Mouse (Mus musculus) MEL (cell line): ENCODE data around the gene Mgat4c. TPM values are rescaled to one million over a fixed set of nuclear protein-coding genes. Genes with fewer than 3 reads are reported as not detected.
"Not testable (repeated sequence)": the region's sequence is repeated elsewhere in the genome, so short reads cannot be mapped to it uniquely, and the experiment has no call there.

ENCODE experiments used
- DNase-seq: peaks from one replicate; pipeline ENCODE4 v3.0.0; 2011; ENCODE audit warnings: low read depth, low spot score
- H3K27ac ChIP-seq: 2 replicates; pipeline ENCODE4 v1.5.1; 2012; ENCODE audit warnings: low read depth, mild to moderate bottlenecking, control low read depth, low read length, moderate library complexity; ENCODE audit not compliant: control insufficient read depth
- H3K27me3 ChIP-seq, 2 experiments: fragments of 150-350 bp in 1 of 2; sonication (generic) in 1 of 2; 2 replicates each; pipeline ENCODE4 v1.6.1; 2012; ENCODE audit warnings: low read length in 2 of 2, mild to moderate bottlenecking in 2 of 2, improper control_type of control experiment in 1 of 2, moderate library complexity in 1 of 2; ENCODE audit not compliant: insufficient read depth in 2 of 2, control insufficient read depth in 1 of 2
- H3K36me3 ChIP-seq, 2 experiments: 2 replicates each; pipeline ENCODE4 v1.6.1; 2012 to 2014; ENCODE audit warnings: low read length in 2 of 2, improper control_type of control experiment in 1 of 2, inconsistent platforms in 1 of 2, mild to moderate bottlenecking in 1 of 2; ENCODE audit not compliant: insufficient read depth in 2 of 2, control insufficient read depth in 1 of 2
- H3K4me1 ChIP-seq, 2 experiments: fragments of 150-350 bp in 1 of 2; sonication (generic) in 1 of 2; 2 replicates each; pipeline ENCODE4 v1.6.1; 2012; ENCODE audit warnings: low read length in 2 of 2, improper control_type of control experiment in 1 of 2, mild to moderate bottlenecking in 1 of 2; ENCODE audit not compliant: insufficient read depth in 2 of 2, control insufficient read depth in 1 of 2
- H3K4me3 ChIP-seq, 2 experiments: fragments of 150-350 bp in 1 of 2; sonication (generic) in 1 of 2; 2 replicates each; pipeline ENCODE4 v1.5.1; 2012; ENCODE audit warnings: low read depth in 2 of 2, low read length in 2 of 2, mild to moderate bottlenecking in 2 of 2, moderate library complexity in 2 of 2, control low read depth in 1 of 2, improper control_type of control experiment in 1 of 2; ENCODE audit not compliant: control insufficient read depth in 1 of 2, insufficient read depth in 1 of 2
- H3K79me2 ChIP-seq: 2 replicates; pipeline ENCODE4 v1.6.1; 2012; ENCODE audit warnings: mild to moderate bottlenecking, low read length, moderate library complexity; ENCODE audit not compliant: control insufficient read depth, poor library complexity, insufficient read depth
- H3K9ac ChIP-seq: 2 replicates; pipeline ENCODE4 v1.6.1; 2012; ENCODE audit warnings: low read depth, mild to moderate bottlenecking, control low read depth, low read length, moderate library complexity; ENCODE audit not compliant: control insufficient read depth, poor library complexity, severe bottlenecking
- H3K9me3 ChIP-seq: fragments of 150-350 bp; sonication (generic); replicated peaks from 2 replicates; pipeline ENCODE4 v1.6.1; 2012; ENCODE audit warnings: mild to moderate bottlenecking, low read length, improper control_type of control experiment, moderate library complexity; ENCODE audit not compliant: insufficient read depth
- CTCF ChIP-seq, 3 experiments: IDR thresholded peaks in 2 of 3; conservative IDR thresholded peaks in 1 of 3; 2 replicates each; pipeline ENCODE4 v1.5.1; 2011 to 2012; ENCODE audit warnings: low read length in 3 of 3, low read depth in 2 of 3, mild to moderate bottlenecking in 2 of 3, improper control_type of control experiment in 1 of 3, inconsistent platforms in 1 of 3, mixed read lengths in 1 of 3, moderate library complexity in 1 of 3; ENCODE audit not compliant: control insufficient read depth in 1 of 3, insufficient read depth in 1 of 3, poor library complexity in 1 of 3, severe bottlenecking in 1 of 3
- NRF1 ChIP-seq: IDR thresholded peaks from 2 replicates; pipeline ENCODE4 v1.6.1; 2014; ENCODE audit warnings: low read depth, mild to moderate bottlenecking, inconsistent platforms, low read length, improper control_type of control experiment, moderate library complexity; ENCODE audit not compliant: poor library complexity, insufficient read depth, severe bottlenecking
- polyA plus RNA-seq, 2 experiments: library from polyadenylated mRNA; stranded (reverse) in 1 of 2; unstranded in 1 of 2; fragments of >175 nt in 1 of 2; fragments of >200 nt in 1 of 2; gene quantifications; 2 replicates each; pipeline versions ENCODE4 v1.2.1 to v1.2.4; 2012; ENCODE audit warnings: low replicate concordance in 2 of 2, low read depth in 1 of 2; ENCODE audit not compliant: insufficient read length in 2 of 2, insufficient read depth in 1 of 2, missing spikeins in 1 of 2
- total RNA-seq: library from RNA; depleted of rRNA; stranded (reverse); fragments of 300-350 nt; gene quantifications from 2 replicates; pipeline ENCODE4 v1.2.3, GENCODE M21; 2012

The Mgat4c gene
- total and polyA plus RNA-seq, 3 experiments: 0.36 to 3.0 TPM; not detected in 1

DNA sequence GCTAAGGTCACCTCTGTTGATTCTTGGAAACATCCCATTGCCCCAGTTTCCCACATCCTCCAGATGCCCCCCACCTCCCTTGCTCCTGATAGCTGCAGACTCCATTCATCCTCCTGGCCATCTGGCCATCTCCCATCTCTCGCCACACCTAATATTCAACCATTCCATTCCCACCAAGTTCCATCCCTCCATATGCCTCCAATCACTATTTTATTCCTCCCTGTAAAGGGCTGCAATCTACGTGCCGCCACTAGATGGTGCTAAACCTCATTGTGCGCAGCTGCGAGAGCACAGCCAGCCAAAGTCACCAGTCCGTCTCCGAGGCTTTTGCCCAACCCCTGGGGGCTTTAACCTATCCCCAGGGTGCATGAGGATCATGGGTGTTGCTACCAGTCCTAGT lies 753.8 kb downstream of the Mgat4c start:
- not testable (repeated sequence) for H3K27me3 ChIP-seq, H3K4me1 ChIP-seq, H3K27ac ChIP-seq, DNase-seq, H3K9ac ChIP-seq, H3K4me3 ChIP-seq, H3K9me3 ChIP-seq, H3K36me3 ChIP-seq, H3K79me2 ChIP-seq
- TF ChIP-seq CTCF (IDR thresholded peaks at IDR 0.05 in 2 of 3, conservative IDR thresholded peaks at IDR 0.05 in 1 of 3; ENCODE audit: control insufficient read depth in 1 of 3, insufficient read depth in 1 of 3, low read depth in 2 of 3, low read length in 3 of 3, poor library complexity in 1 of 3, severe bottlenecking in 1 of 3) (peak in 2 of 3 experiments; percentile 11 to 26; a peak in 4 of 6 replicates), NRF1 (0 out of 2 replicates have a peak, but pooled peaks have one; percentile 5)

DNA sequence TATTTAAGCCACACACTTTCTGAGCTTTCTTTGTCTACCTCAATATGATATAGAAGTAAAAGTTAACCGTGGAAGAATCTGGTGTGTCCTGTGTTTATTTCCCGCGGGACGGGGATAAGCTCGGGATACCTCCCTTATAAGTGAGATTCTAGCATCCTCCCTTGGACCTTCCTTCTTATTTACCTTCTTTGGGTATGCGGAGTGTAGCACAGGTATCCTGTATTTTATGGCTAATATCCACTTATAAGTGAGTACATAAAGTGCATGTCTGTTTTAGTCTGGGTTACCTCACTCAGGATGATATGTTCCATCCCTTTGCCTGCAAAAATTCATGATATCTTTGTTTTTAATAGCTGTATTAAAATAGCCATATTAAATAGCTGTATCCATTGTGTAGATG lies 754.2 kb downstream of the Mgat4c start:
- H3K9me3 ChIP-seq, H3K36me3 ChIP-seq, H3K27me3 ChIP-seq, H3K4me1 ChIP-seq, DNase-seq, H3K79me2 ChIP-seq, H3K9ac ChIP-seq, H3K4me3 ChIP-seq, H3K27ac ChIP-seq: not testable (repeated sequence)
- TF ChIP-seq CTCF (IDR thresholded peaks at IDR 0.05 in 2 of 3, conservative IDR thresholded peaks at IDR 0.05 in 1 of 3; ENCODE audit: control insufficient read depth in 1 of 3, insufficient read depth in 1 of 3, low read depth in 2 of 3, low read length in 3 of 3, poor library complexity in 1 of 3, severe bottlenecking in 1 of 3): peak in 1 of 3 experiments; percentile 21; a peak in 1 of 6 replicates
